In the genomic region with DNA sequence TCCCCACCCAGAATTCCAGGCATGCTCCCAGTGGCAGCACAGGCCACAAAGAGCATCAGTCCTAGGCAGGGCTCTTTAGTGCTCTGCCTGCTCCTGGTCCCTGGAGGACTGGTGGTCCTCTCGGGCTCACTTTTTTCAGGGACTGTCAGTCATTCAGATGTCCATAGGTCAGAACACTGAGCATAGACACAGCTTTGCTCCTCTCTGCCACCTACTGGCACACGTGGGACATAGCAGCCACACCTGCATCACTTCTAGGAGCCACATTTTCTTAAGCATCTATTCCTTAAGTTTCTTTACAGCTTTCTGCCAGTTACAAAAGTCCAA, we compare ENCODE assay signal across 9 mouse cellular contexts. TPM values are rescaled to one million over a fixed set of nuclear protein-coding genes. Genes with fewer than 3 reads are reported as not detected.
DNase-seq lines count a peak whose midpoint lies in the region; ATAC-seq and TF ChIP-seq lines count a peak whose summit lies in the region.
"Had no signal": no experiment of that assay in that cellular context is flagged by ENCODE, and none has a peak within 500 bp of the region (broad histone marks: within the 10 kb centered on the region; RNA-seq: fewer than 3 reads in every experiment).

No protein-coding gene starts in this region.

- no peak overlapping the region for H3K4me3 ChIP-seq in lung, adult 2 months (replicated peaks; ENCODE audit: extremely low read depth, low read depth, low read length)
- no peak overlapping the region for H3K4me3 ChIP-seq in hindbrain, postnatal 0 days (ENCODE audit: low read length)

- peak overlapping the region; percentile 53; the same call in 1 of the 2 replicates for H3K4me2 ChIP-seq in hindbrain, postnatal 0 days (ENCODE audit: low read depth, low read length)

- H3K9me3 ChIP-seq in hindbrain, postnatal 0 days (ENCODE audit: low read length): no peaks in the 10 kb centered on the region
- H3K9me3 ChIP-seq: limb, embryonic 13.5 days had no signal

- DNase-seq in lung, adult 2 months: no peak
- no peak for DNase-seq in lung, postnatal 10 days
- DNase-seq in embryo, embryonic 10 days (ENCODE audit: low spot score): peak; percentile 67
- peak; percentile 55 for DNase-seq in hindbrain, postnatal 0 days (ENCODE audit: low spot score)
- DNase-seq in splenic B cell, adult 2 months (ENCODE audit: low read depth, low spot score): peak; percentile 52
- DNase-seq in adrenal gland, postnatal 36 days: no peak
- DNase-seq in urinary bladder, adult 2 months (ENCODE audit: low spot score): no peak
- no peak for DNase-seq in layer of hippocampus, adult 8-10 months (ENCODE audit: low spot score in 2 of 2)

- H3K4me1 ChIP-seq in lung, adult 2 months (ENCODE audit: control insufficient read depth, insufficient read depth, low read length): no peaks in the 10 kb centered on the region
- H3K4me1 ChIP-seq in hindbrain, postnatal 0 days (ENCODE audit: insufficient read depth, low read length): no peaks in the 10 kb centered on the region

- TF ChIP-seq POLR2A in lung, adult 2 months (IDR thresholded peaks at IDR 0.05; ENCODE audit: borderline replicate concordance, extremely low read depth, low read depth, low read length): no peak

- no peak overlapping the region for H3K9ac ChIP-seq in hindbrain, postnatal 0 days (replicated peaks; ENCODE audit: low read length)
- H3K9ac ChIP-seq: limb, embryonic 13.5 days had no signal

- peak; percentile 51 for ATAC-seq in hindbrain, postnatal 0 days

- no peaks in the 10 kb centered on the region for H3K27me3 ChIP-seq in hindbrain, postnatal 0 days (ENCODE audit: insufficient read depth, low read length)
- no peaks in the 10 kb centered on the region for H3K27me3 ChIP-seq in splenic B cell, adult 2 months (ENCODE audit: control insufficient read depth, insufficient read depth, low read length, poor library complexity, severe bottlenecking)
- H3K27me3 ChIP-seq: limb, embryonic 13.5 days had no signal

- H3K27ac ChIP-seq in hindbrain, postnatal 0 days: peak overlapping the region; percentile 51; the same call in 1 of the 2 replicates
- H3K27ac ChIP-seq: limb, embryonic 13.5 days had no signal

- TF ChIP-seq CTCF in lung, adult 2 months (IDR thresholded peaks at IDR 0.05; ENCODE audit: insufficient read depth, low read length): peak; percentile 62
- peak; percentile 83 for TF ChIP-seq CTCF in hindbrain, postnatal 0 days (IDR thresholded peaks at IDR 0.05; ENCODE audit: low read depth)

- WGBS in lung, adult 2 months: 7% methylated on average over 2 of the region's 2 CpGs
- 5% methylated on average over 2 of the region's 2 CpGs for WGBS in hindbrain, postnatal 0 days

- no peaks in the 10 kb centered on the region for H3K36me3 ChIP-seq in hindbrain, postnatal 0 days (ENCODE audit: insufficient read depth, low read length)
- H3K36me3 ChIP-seq in splenic B cell, adult 2 months (ENCODE audit: control insufficient read depth, insufficient read depth, low read length, poor library complexity, severe bottlenecking): no peaks in the 10 kb centered on the region
- H3K36me3 ChIP-seq: limb, embryonic 13.5 days had no signal

RNA-seq across cellular contexts. Expression of gene Serpina3n, which starts 12.6 kb away (rescaled TPM):
- polyA plus RNA-seq in lung, adult 2 months (2012; rRNA removed): 106 and 130 TPM in 2 replicates
- 12.1 and 14.8 TPM in 2 replicates for total RNA-seq in hindbrain, postnatal 0 days (2014; rRNA removed)
- polyA plus RNA-seq in hindbrain, postnatal 0 days (2015; fragmentation: Nextera tagmentation; extraction: Ambion mirVana): 6.7 and 8.5 TPM in 2 replicates
- 10 to 100 TPM in 1 of 2 experiments, 1 to 10 TPM in 1; 4.4 to 18.2 TPM for total RNA-seq in adrenal gland, postnatal 36 days (2021)
- polyA plus RNA-seq in urinary bladder, adult 2 months (2012; rRNA removed): 95.8 and 133 TPM in 2 replicates
- 100 to 1,000 TPM in 2 of 4 experiments, 10 to 100 TPM in 2; 66.0 to 259 (median 118) TPM for total RNA-seq in layer of hippocampus, adult 8-10 months (2022)

RNA-seq across cellular contexts. Expression of gene Gsc, which starts 54.0 kb away (rescaled TPM):
- polyA plus RNA-seq in lung, adult 2 months (2012; rRNA removed): 0.08 and 0.95 TPM in 2 replicates
- not detected in 2 replicates for total RNA-seq in hindbrain, postnatal 0 days (2014; rRNA removed)
- not detected in 2 replicates for polyA plus RNA-seq in hindbrain, postnatal 0 days (2015; fragmentation: Nextera tagmentation; extraction: Ambion mirVana)
- not detected for total RNA-seq in adrenal gland, postnatal 36 days (2021)
- 0.04 TPM in 1 of 2 replicates, not detected in the other for polyA plus RNA-seq in urinary bladder, adult 2 months (2012; rRNA removed)
- total RNA-seq in layer of hippocampus, adult 8-10 months (2022): not detected

Comparison
In these comparisons a context has a peak if more than half of its experiments do, and no peak if none do; other contexts are left out.
1. DNase-seq: peak in embryo, embryonic 10 days (single experiment), hindbrain, postnatal 0 days (single experiment) and splenic B cell, adult 2 months (single experiment); none in lung, adult 2 months (single experiment), lung, postnatal 10 days (single experiment), adrenal gland, postnatal 36 days (0 of 2), urinary bladder, adult 2 months (single experiment) and layer of hippocampus, adult 8-10 months (0 of 2).